Mouse (Mus musculus) c-Kit-positive CD71-negative TER-119-negative erythroid progenitor cells, embryonic 14.5 days (primary cell): ENCODE results near the gene Zzz3.

ENCODE experiments used
- DNase-seq: peaks from one replicate; pipeline ENCODE4 v3.0.0-alpha.2; 2013; ENCODE audit warnings: low read depth

Gene Zzz3

DNA sequence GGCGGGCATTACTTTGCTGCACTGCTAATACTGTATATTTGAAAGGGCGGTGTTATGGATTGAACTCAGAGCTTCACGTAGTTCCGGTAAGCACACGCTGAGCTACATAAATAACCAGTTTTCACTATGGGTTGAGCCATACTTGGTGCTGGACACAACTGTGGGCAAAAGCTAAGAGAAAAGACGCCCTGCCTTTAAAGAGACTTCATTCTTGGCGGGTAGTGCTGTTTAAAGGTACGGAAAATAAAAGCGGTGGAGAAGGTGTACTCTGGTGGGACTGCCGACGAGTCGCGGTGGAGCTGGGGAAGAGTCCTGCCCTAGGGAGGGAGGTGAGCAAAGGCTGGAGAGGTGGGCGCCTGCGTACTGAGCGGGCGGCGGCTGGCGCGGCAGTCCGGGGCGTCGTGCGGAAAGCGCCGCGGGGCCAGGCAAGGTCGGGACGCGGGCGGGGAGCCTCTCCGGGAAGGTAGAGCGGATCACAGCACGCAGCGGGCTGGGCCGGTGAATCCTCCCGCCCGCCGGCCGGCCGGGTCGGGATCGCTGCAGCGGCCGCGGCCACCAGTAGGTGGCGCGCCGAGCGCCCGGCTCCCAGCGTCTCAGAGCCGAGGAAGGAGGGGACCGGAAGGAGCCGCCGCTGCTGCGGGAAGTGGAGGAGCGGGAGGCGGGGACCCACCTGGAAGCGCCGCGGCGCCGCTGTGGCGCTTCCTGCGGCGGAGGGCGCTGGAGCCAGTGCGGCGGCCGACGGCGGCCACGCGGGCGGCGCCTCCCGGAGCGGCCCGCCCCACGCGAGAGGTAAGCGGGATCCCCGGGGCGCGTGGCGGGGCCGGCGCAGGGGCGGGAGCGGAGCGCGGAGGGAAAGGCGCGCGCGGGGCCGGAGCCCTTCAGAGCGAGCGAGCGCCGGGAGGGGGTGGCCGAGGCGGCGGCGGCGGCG is at the start of gene Zzz3:
Gene Zzz3, plus strand, starts transcription at position 124 of the 928 bp plus-strand sequence.
- peak; percentile 73 for DNase-seq

DNA sequence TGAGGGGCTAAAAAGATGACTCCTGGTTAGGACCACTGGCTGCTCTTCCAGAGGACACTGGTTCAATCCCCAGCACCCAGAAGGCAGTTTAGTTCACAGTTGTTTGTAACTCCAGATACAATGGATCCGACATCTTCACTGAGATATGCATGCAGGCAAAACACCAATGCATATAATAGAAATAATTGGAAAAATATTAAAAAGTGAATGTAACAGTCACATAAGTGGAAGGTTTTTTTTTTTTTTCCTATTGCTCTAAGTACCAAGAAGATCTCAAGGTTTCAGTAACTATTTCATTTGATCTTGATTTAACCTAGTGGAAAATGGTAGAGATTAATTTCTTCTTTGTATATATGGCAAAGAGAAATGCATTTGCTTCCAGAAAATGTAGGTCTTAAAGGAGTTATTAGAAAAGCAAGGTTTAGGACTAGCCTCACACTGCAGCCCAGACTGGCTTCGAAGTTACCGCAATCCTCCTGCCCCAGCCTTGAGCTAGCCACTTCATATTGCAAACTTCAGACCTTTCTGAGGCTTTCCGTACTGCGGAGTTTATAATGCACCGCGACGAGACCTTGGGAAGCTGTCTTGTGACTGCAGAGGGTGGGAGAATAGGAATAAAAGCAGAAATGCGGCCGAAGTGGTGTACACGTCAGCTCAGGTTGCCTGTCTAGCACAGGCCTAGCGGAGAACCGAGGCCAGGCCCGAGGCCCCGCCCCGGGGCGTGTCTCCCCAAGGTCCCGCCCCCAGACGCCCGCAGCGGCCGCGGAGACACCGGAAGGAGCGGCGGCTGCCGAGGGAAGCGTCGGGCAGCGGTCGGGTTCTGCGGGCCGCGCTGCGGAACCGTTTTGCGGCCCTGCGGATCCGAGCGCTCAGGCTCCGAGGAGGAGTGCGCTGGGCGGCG is 49.3 kb upstream of the Zzz3 start, which contains the start of gene Usp33:
Gene Usp33, plus strand, starts transcription at position 747 of the 901 bp plus-strand sequence.
- DNase-seq = peak; percentile 70

DNA sequence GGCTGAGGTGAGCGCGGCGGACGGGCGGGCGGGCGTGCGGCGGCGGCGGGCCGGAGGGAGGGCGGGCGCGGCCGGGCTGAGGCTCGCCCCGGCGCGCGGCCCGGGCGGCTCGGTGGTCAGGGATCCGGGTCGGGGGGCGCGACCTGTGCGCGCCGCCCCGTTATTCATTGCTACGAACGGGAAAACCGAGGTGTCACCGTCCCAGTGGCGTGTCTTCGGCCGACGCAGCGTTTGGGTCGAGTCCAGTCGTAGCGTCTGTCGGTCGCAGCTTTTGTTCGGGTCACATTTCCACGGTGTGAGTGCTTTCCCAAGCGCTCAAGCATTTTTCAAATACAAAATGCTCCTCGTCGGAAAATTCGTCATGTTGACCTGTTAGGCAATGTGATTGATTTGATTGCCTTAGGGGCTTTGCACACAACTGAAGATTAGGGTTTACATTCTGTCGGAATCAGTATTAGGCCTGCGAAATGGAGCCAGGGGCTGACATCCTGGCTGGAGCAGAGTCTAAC is 48.6 kb upstream of the Zzz3 start:
- DNase-seq = no peak

DNA sequence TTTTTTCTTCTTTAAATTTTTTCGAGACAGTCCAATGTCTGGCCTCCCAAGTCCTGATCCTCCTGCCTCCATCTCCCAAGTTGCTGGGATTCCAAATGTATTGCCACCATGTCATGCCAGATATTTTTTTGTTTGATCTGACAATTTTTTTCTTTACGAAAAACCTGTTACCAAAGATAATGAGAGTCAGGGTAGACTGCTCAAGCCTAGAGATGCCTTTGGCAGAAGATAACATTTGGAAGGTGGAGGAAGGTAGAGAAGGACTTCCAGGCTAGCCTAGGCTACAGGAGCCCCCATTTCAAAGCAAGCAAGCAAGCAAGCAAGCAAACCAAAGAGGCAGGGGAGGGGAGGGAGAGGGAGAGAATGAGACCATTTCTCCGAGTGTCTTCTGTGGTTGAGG is 48.0 kb upstream of the Zzz3 start:
- no peak for DNase-seq

DNA sequence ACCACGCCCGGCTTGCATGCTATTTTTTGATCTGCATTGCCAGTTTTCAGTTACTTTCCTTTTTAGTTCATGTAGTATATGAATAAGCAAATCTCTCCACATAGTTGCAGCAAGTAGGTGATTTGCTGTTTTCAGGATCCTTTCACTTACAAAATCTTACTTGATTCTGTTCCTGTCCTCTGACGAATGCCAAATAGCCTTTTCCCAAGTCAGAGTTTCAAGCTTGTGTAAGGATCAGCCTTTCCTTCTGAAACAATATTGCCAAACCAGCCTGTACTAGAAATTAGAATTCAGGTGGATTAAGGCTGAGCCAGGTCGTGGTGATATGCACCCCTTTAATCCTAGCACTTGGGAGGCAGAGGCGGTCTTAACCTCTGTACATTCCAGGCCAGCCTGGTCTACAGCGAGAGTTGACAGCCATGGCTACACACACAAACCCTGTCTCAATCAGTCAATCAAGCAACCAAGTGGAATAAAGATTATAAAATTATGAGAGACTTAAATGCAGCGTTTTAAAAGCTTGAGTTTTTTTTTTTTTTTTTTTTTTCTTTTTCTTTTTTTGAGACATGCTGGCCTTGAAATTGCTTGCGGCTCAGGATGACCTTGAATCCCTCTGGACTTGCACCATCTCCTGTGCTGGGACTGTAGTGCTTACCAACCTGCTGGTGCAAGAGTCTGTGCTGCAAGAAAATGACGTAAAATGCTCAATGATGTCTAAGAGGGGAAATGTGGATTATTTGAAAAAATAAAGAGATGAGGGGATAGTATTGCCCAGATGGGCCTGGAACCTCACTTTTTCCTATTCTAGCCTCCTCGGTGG is 47.1 kb upstream of the Zzz3 start:
- DNase-seq = no peak

DNA sequence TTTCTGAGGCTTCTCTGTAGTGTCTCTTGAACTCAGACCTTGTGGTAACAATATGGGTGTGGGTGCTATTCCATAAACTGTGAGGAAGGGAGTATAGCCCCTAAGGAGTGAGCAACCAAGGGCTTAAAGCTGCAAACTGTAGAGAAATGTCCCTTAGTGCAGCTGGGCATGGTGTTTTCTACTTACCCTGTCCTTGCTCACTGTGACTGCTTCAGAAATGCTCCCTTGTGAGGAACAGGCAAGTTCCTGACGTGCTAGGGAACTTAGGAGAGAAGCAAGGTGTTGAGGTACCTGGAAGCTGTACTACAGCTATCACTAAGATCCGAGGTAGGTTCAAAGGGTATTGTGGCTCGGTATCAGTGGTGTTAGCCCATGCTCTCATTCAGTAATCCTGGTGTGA is 44.8 kb upstream of the Zzz3 start:
- DNase-seq = no peak

DNA sequence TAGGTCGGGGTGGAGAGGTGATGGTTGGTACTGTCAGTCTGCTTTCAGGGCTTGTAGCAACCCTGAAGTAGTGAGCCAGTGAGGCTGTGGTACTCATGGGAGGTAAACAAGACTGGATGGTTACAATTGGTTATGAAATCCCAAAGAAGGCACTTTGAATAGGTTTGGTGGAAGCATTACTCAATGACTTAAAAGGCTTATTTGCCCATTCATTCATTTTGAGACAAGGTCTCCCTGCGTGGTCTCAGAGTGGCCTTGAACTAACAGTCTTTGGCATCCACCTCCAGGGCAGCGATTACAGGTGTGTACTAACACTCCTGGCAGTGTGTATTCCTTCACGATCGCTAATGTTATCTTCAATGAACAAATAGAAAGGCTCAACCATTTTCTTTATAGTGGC is 44.3 kb upstream of the Zzz3 start:
- no peak for DNase-seq

DNA sequence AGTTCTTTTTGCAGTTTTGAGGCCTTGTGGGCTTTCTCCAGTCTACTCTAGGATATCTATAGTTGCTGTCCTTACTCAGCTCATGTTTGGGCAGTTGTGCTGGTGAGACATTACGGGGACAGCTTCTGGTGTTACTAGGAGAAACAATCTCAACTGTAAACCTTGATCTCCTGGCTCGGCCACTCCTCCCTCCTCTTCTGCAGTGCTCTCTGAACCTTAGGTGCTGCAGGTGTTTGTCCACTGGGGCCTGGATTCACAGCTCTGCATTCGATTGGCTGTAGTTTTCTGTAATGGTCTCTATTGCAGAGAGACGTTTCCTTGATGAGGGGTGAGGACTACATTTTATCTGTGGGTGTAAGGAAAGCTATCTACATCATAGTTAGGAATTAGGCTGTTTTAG is 43.0 kb upstream of the Zzz3 start:
- no peak for DNase-seq

GRCm38 (mm10) chr3:152353434-152354177 is 41.7 kb upstream of the Zzz3 start:
- no peak for DNase-seq

GRCm38 (mm10) chr3:152355361-152355760 is 39.9 kb upstream of the Zzz3 start:
- DNase-seq = no peak

- DNase-seq = no peak
Observed at GRCm38 (mm10) chr3:152356751-152357150, 38.5 kb upstream of the Zzz3 start.

DNA sequence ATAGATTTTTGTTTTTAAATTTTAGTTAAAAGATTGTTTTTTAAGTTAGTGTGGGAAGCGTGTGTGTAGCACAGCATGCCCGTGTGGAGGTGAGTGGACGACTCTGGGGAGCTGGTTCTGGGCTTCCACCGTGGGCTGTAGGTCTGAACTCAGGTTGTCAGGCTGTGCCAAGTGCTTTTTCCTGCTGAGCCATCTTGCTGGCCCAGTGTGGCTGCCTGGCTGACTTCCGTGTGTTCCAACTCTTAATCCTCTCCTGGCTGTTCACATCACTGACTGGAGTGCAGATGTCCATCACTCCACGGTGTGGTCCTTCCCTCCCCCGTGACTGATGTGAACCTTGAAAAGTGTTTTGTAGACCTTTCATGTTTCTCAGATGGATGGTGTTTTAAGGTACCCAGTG is 36.1 kb upstream of the Zzz3 start:
- no peak for DNase-seq

DNA sequence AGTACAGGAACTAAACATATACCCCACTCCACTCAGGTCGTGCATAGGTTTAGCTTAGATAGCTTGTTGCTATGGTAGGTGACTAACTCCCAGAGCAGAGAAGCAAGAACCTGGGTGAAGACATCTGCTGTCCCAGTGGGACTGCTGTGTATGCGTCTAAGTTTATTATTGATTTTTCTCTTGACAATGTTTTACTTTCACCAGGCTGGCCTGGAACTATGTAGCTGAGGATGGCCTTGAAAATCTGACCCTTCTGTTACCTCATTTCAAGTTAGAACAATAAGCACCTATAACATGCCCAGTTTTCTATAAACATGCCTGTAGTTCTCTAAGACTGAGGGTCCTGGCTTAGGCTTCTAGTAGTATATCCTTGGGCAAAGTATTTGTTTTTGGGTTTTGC is 31.1 kb upstream of the Zzz3 start:
- DNase-seq = no peak

DNA sequence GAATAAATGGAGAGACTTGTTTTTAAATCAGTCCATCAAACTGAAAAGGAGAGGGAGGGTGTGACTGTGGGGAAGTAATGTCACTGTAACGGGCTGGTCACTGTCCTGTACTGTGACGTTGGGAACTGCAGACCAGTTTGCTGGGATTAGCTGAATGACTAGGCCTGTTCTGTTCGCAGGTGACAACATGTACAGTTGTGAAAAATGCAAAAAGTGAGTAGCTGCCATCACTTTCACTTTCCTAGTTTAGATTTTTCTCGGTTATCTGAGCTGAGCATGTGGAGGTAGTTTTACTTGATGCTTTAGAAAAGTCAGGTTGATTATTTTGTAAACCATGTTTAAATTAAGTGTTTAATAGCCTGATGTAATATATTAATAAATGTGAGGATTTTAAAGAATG is 19.2 kb upstream of the Zzz3 start:
- DNase-seq = no peak

GRCm38 (mm10) chr3:152384106-152384505 is 11.2 kb upstream of the Zzz3 start:
- DNase-seq = no peak

- DNase-seq = peak; percentile 89
Observed at GRCm38 (mm10) chr3:152396278-152396987, 1.2 kb downstream of the Zzz3 start.

DNA sequence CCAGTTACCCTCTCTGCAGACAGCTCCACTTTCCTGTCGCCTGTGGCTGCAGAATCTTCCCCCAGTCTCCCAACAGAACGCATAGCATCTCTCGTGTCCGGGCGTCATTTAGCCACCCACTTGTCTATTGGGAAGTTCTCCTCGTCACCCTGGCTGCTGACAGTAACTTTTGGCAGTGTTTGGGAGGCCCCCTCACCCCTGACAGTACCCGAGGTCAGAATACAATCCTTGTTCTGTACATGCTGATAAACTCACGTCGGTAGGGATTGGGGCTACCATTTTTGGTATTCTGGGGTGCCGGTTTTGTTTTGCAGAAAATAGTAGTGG is 1.7 kb downstream of the Zzz3 start:
- DNase-seq = no peak

DNA sequence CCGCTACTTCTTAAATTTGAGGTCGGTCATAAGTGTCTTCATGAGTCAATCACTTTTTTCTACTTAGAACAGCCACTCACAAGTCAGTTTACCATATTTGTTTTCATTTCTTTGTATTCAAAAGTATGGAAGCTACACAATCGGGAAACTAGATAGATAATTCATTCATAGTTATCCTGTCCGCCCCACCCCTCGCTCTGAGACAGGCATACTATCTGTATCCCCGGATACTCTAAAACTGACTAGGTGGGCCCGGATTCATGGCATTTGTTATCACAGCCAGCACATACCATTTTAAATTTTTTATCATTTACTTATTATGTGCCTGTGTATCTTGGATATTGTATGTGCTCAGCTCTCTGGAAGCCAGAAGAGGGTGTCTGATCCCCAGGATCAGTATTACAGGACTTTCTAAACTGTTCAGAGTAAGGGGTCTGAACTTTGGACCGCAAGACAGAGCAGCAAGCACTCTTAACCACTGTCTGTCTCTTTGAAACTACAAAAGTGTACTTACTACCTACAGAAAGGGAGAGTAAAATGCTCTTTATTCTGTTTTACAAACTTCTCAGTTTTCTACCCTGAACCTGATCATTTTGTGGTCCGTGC is 2.2 kb downstream of the Zzz3 start:
- DNase-seq = no peak

DNA sequence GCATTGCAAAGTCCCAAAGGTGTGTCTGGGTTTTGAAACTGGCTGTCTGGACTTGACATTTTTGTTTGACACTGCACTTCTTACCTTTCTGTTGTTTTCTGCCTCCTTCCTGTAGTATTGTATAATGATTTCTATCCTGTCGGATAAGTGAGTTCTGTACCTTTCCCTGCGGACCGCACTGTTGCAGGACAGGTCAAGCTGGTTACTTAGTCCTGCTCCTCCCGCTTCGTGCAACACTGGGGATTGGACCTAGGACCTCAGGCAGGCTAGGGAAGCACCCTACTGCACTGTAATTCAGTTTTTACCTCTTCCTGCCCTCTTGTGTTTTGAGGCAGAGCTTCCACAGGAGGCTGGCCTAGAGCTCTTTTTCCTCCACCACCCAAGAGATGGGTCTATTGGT is 5.2 kb downstream of the Zzz3 start:
- no peak for DNase-seq

DNA sequence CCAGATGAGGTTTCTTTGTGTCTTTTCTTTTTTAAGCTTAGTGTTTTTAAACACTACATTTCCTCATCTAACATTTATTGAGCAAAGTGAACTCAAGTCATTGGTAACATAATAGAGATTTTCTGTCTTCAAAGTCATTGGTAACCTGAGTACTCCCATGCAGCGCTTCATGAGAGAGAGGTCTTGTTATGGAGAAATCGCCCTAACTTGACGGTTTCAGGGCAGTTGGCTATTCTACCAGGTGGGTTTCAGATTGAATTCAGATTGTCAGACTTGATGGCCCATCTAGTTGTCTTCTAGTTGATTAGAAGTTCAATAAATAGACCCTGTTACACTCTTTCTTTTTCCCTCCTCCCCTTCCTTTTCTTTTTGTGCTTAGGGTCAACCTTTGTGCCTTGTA is 5.6 kb downstream of the Zzz3 start:
- DNase-seq = no peak
